Mouse (Mus musculus) Patski (cell line): ENCODE results near the gene Hoxb8. TPM values are rescaled to one million over a fixed set of nuclear protein-coding genes. Genes with fewer than 3 reads are reported as not detected.

Experiments
- ATAC-seq: fragments of 100-300 bp; one replicate; pipeline ENCODE4 v1.8.0; 2021
- CTCF ChIA-PET: fragments of 350-600 bp; sonication (Branson Sonifier 250); formaldehyde crosslinking; loops from one replicate; lab custom pipeline; 2022; ENCODE audit warnings: inconsistent platforms; lab: Charles Lee
- POLR2A ChIA-PET: fragments of 350-600 bp; sonication (Branson Sonifier 250); formaldehyde crosslinking; loops from one replicate; lab custom pipeline; 2022; ENCODE audit warnings: antibody characterized with exemption, inconsistent platforms; lab: Charles Lee
- DNase-seq: peaks from one replicate; pipeline ENCODE4 v3.0.0-alpha.2; 2011; ENCODE audit warnings: low read depth, low spot score
- H3K27me3 ChIP-seq: fragments of 371-371 bp; one replicate; pipeline ENCODE4 v1.5.1; 2021
- CTCF ChIP-seq: fragments of 100-300 bp; IDR thresholded peaks from one replicate; pipeline ENCODE4 v1.5.1; 2021
- in situ Hi-C: fragments of 300-500 bp; cut with MboI; formaldehyde crosslinking; loops from 3 replicates; pipeline ENCODE4 v1.11.1; 2018; ENCODE audit warnings: low pct_unique_long_range_greater_than_20kb, mixed read lengths
- polyA plus RNA-seq: library from polyadenylated mRNA; unstranded; gene quantifications from one replicate; pipeline ENCODE4 v1.2.3, GENCODE M21; 2021

Gene Hoxb8
- polyA plus RNA-seq, 1 experiment from 2014 or later, result 118 TPM

- no peaks in the 10 kb centered on the region for H3K27me3 ChIP-seq
- TF ChIP-seq CTCF, result no peak
- POLR2A ChIA-PET, result interaction anchor here (1.0 to 8.5 kb wide), 4 partner anchors 10 to 23 kb away, joined by 3 to 92 read pairs (median 11); partner anchors contain the start of gene Hoxb5
- no peak for ATAC-seq
- DNase-seq, result no peak
- CTCF ChIA-PET, result no interaction called here
- in situ Hi-C loops, result no loop called here
These were observed 46.0 kb downstream of the Hoxb8 start for GRCm38 (mm10) chr11:96327750-96328149.

GRCm38 (mm10) chr11:96328605-96329004 is 46.9 kb downstream of the Hoxb8 start:
- H3K27me3 ChIP-seq, result no peaks in the 10 kb centered on the region
- DNase-seq (no peak), ATAC-seq (no peak)
- in situ Hi-C loops, result no loop called here
- POLR2A ChIA-PET, result interaction anchor here (0.6 to 1.5 kb wide), 5 partner anchors 12 to 26 kb away, joined by 3 to 5 read pairs (median 3); no protein-coding TSS in a partner anchor
- CTCF ChIA-PET, result interaction anchor here (0.8 kb wide), 1 partner anchor 22 kb away, joined by 3 read pairs; no protein-coding TSS in a partner anchor
- TF ChIP-seq CTCF, result no peak

GRCm38 (mm10) chr11:96332105-96332504 is 50.4 kb downstream of the Hoxb8 start:
- ATAC-seq, result no peak
- CTCF ChIA-PET, result interaction anchor here (1.1 to 1.3 kb wide), 2 partner anchors 11 to 16 kb away, joined by 3 to 4 read pairs; no protein-coding TSS in a partner anchor
- no peak for TF ChIP-seq CTCF
- POLR2A ChIA-PET, result interaction anchor here (0.6 to 3.2 kb wide), 8 partner anchors 8 to 405 kb away, joined by 3 to 21 read pairs (median 4); partner anchors contain the start of gene Hoxb2
- H3K27me3 ChIP-seq, result no peaks in the 10 kb centered on the region
- DNase-seq, result no peak
- in situ Hi-C loops, result no loop called here

- DNase-seq, result no peak
- in situ Hi-C loops, result no loop called here
- no peak for ATAC-seq
- POLR2A ChIA-PET, result interaction anchor here (0.6 to 3.2 kb wide), 11 partner anchors 8 to 405 kb away, joined by 3 to 21 read pairs (median 5); partner anchors contain the start of gene Hoxb2
- H3K27me3 ChIP-seq, result no peaks in the 10 kb centered on the region
- TF ChIP-seq CTCF, result no peak
- CTCF ChIA-PET, result interaction anchor here (1.1 to 1.7 kb wide), 3 partner anchors 12 to 20 kb away, joined by 3 to 4 read pairs (median 4); no protein-coding TSS in a partner anchor
These were observed 50.9 kb downstream of the Hoxb8 start for GRCm38 (mm10) chr11:96332618-96333032.

GRCm38 (mm10) chr11:96333241-96334001 is 51.7 kb downstream of the Hoxb8 start:
- ChIA-PET POLR2A (interaction anchor here (0.6 to 3.2 kb wide), 14 partner anchors 8 to 31 kb away, joined by 3 to 21 read pairs (median 6); partner anchors contain the start of gene Hoxb2), CTCF (interaction anchor here (1.6 to 1.7 kb wide), 2 partner anchors 11 to 19 kb away, joined by 4 read pairs; no protein-coding TSS in a partner anchor)
- DNase-seq, result no peak
- in situ Hi-C loops, result no loop called here
- no peak for TF ChIP-seq CTCF
- no peaks in the 10 kb centered on the region for H3K27me3 ChIP-seq
- ATAC-seq, result no peak

- ChIA-PET POLR2A (interaction anchor here (0.6 to 3.2 kb wide), 10 partner anchors 10 to 28 kb away, joined by 3 to 21 read pairs (median 6); partner anchors contain the start of gene Hoxb2), CTCF (interaction anchor here (1.6 to 1.7 kb wide), 2 partner anchors 12 to 19 kb away, joined by 4 read pairs; no protein-coding TSS in a partner anchor)
- ATAC-seq, result no peak
- H3K27me3 ChIP-seq, result no peaks in the 10 kb centered on the region
- TF ChIP-seq CTCF, result no peak
- no peak for DNase-seq
- in situ Hi-C loops, result no loop called here
These were observed 52.3 kb downstream of the Hoxb8 start for GRCm38 (mm10) chr11:96334002-96334364.

Other genes starting within 250 kb of the Hoxb8 start
- gene Snf8, start 247.0 kb upstream of the Hoxb8 start, polyA plus RNA-seq, result 100 TPM
- 74.0 TPM for gene Ube2z, start 216.5 kb upstream of the Hoxb8 start, polyA plus RNA-seq
- gene Atp5g1, start 206.2 kb upstream of the Hoxb8 start, polyA plus RNA-seq, result 605 TPM
- gene Calcoco2, start 169.9 kb upstream of the Hoxb8 start, polyA plus RNA-seq, result not detected
- 0.13 TPM for gene Ttll6, start 148.1 kb upstream of the Hoxb8 start, polyA plus RNA-seq
- 1.4 TPM for gene Hoxb13, start 87.6 kb upstream of the Hoxb8 start, polyA plus RNA-seq
- 111 TPM for gene Hoxb9, start 10.4 kb upstream of the Hoxb8 start, polyA plus RNA-seq
- gene Hoxb7, start 4.7 kb downstream of the Hoxb8 start, polyA plus RNA-seq, result 98.7 TPM
- gene Hoxb6, start 10.6 kb downstream of the Hoxb8 start, polyA plus RNA-seq, result 69.7 TPM
- 24.4 TPM for gene Hoxb5, start 21.4 kb downstream of the Hoxb8 start, polyA plus RNA-seq
- gene Hoxb4, start 36.4 kb downstream of the Hoxb8 start, polyA plus RNA-seq, result 12.2 TPM
- gene Hoxb3, start 41.4 kb downstream of the Hoxb8 start, polyA plus RNA-seq, result 53.8 TPM
- gene Hoxb2, start 68.6 kb downstream of the Hoxb8 start, polyA plus RNA-seq, result 45.2 TPM
- not detected for gene Hoxb1, start 83.8 kb downstream of the Hoxb8 start, polyA plus RNA-seq
- gene Skap1, start 182.7 kb downstream of the Hoxb8 start, polyA plus RNA-seq, result 0.59 TPM